ENCODE assay signal across 8 mouse cellular contexts in the genomic region with DNA sequence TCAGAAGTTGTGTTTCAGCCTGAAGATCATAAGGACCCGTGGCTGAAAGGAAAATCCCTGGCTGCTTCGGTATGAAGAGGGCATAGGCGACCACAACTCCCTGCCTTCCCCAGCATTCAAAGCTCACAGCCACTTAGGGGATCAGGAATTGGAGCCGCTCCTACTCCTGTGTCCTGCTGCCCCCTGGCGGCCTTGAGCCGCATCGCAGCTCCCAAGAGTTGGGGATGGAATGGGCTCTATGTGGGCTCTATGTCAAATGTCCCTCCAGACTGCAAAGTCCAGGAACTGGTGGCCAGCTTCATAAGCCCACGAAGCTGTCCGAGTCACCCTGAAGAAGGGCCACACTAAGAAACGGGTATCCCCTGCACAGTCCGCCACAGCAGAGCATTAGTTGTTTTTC. TPM values are rescaled to one million over a fixed set of nuclear protein-coding genes. Genes with fewer than 3 reads are reported as not detected.
A peak's percentile ranks its signal among the peaks of the same experiment; 100 is the strongest.
DNase-seq lines count a peak whose midpoint lies in the region; ATAC-seq lines count a peak whose summit lies in the region.

No protein-coding gene starts in this region.

- peak; percentile 85 for DNase-seq in ZHBTc4 (ENCODE audit: low read depth, low spot score)
- DNase-seq in cerebellum, postnatal 14 days = peak; percentile 95 to 97
- DNase-seq in gastrocnemius, adult 18-20 months (ENCODE audit: low spot score) = peak; percentile 87
- DNase-seq in hindlimb bud, embryonic 11.5 days (ENCODE audit: extremely low spot score, low read depth, low spot score) = peak; percentile 71
- DNase-seq in left cerebral cortex, adult 8-10 months (ENCODE audit: low spot score in 2 of 2) = peak; percentile 56 to 85
- peak; percentile 81 to 89 for DNase-seq in right cerebral cortex, postnatal 10 days (ENCODE audit: low spot score in 2 of 2)
- DNase-seq in urinary bladder, postnatal 14 days (ENCODE audit: low spot score) = peak; percentile 88

- ATAC-seq in megakaryocyte-erythroid progenitor cell, adult 5-6 weeks (replicated peaks; ENCODE audit: low FRiP score, low TSS enrichment, poor library complexity, severe bottlenecking) = peak; percentile 65

RNA-seq across cellular contexts. Expression of a gene that starts 12.2 kb away (rescaled TPM):
- total RNA-seq in gastrocnemius, adult 18-20 months (2021) = 10 to 100 TPM; 36.3 to 59.0 TPM
- 10 to 100 TPM; 29.5 to 72.8 (median 47.5) TPM for total RNA-seq in left cerebral cortex, adult 8-10 months (2022)
- 237 and 344 TPM in 2 replicates for total RNA-seq in megakaryocyte-erythroid progenitor cell, adult 5-6 weeks (2014; fragmentation: Nextera tagmentation)
- 289 and 334 TPM in 2 replicates for total RNA-seq in megakaryocyte-erythroid progenitor cell, adult 5-6 weeks (2017)

RNA-seq across cellular contexts. Expression of a gene that starts 33.2 kb away (rescaled TPM):
- 10 to 100 TPM; 83.5 to 83.8 TPM for total RNA-seq in gastrocnemius, adult 18-20 months (2021)
- total RNA-seq in left cerebral cortex, adult 8-10 months (2022) = 100 to 1,000 TPM; 175 to 212 (median 200) TPM
- total RNA-seq in megakaryocyte-erythroid progenitor cell, adult 5-6 weeks (2014; fragmentation: Nextera tagmentation) = 488 and 550 TPM in 2 replicates
- 211 and 221 TPM in 2 replicates for total RNA-seq in megakaryocyte-erythroid progenitor cell, adult 5-6 weeks (2017)

RNA-seq across cellular contexts. Expression of a gene that starts 39.2 kb away (rescaled TPM):
- 1 to 10 TPM; 7.0 to 7.2 TPM for total RNA-seq in gastrocnemius, adult 18-20 months (2021)
- total RNA-seq in left cerebral cortex, adult 8-10 months (2022) = 10 to 100 TPM; 14.1 to 18.8 (median 17.1) TPM
- 8.8 and 10.1 TPM in 2 replicates for total RNA-seq in megakaryocyte-erythroid progenitor cell, adult 5-6 weeks (2014; fragmentation: Nextera tagmentation)
- total RNA-seq in megakaryocyte-erythroid progenitor cell, adult 5-6 weeks (2017) = 3.5 and 10.1 TPM in 2 replicates

RNA-seq across cellular contexts. Expression of a gene that starts 41.3 kb away (rescaled TPM):
- 1 to 10 TPM; 1.1 to 1.8 TPM for total RNA-seq in gastrocnemius, adult 18-20 months (2021)
- 100 to 1,000 TPM; 552 to 589 (median 575) TPM for total RNA-seq in left cerebral cortex, adult 8-10 months (2022)
- total RNA-seq in megakaryocyte-erythroid progenitor cell, adult 5-6 weeks (2014; fragmentation: Nextera tagmentation) = 4.5 and 8.0 TPM in 2 replicates
- 0.99 and 2.2 TPM in 2 replicates for total RNA-seq in megakaryocyte-erythroid progenitor cell, adult 5-6 weeks (2017)

RNA-seq across cellular contexts. Expression of a gene that starts 45.4 kb away (rescaled TPM):
- under 1 TPM; 0.19 to 0.27 TPM for total RNA-seq in gastrocnemius, adult 18-20 months (2021)
- 1 to 10 TPM in 3 of 4 experiments, under 1 TPM in 1; 0.67 to 2.3 (median 1.4) TPM for total RNA-seq in left cerebral cortex, adult 8-10 months (2022)
- not detected in 2 replicates for total RNA-seq in megakaryocyte-erythroid progenitor cell, adult 5-6 weeks (2014; fragmentation: Nextera tagmentation)
- total RNA-seq in megakaryocyte-erythroid progenitor cell, adult 5-6 weeks (2017) = not detected in 2 replicates

Comparison
In these comparisons a context has a peak if more than half of its experiments do, and no peak if none do; other contexts are left out.
1. Peak in every context shown above with its lines: DNase-seq and ATAC-seq.